Mouse (Mus musculus): ENCODE results near the gene Dhtkd1.
A peak's percentile ranks its signal among the peaks of the same experiment; 100 is the strongest.

Gene Dhtkd1

DNA sequence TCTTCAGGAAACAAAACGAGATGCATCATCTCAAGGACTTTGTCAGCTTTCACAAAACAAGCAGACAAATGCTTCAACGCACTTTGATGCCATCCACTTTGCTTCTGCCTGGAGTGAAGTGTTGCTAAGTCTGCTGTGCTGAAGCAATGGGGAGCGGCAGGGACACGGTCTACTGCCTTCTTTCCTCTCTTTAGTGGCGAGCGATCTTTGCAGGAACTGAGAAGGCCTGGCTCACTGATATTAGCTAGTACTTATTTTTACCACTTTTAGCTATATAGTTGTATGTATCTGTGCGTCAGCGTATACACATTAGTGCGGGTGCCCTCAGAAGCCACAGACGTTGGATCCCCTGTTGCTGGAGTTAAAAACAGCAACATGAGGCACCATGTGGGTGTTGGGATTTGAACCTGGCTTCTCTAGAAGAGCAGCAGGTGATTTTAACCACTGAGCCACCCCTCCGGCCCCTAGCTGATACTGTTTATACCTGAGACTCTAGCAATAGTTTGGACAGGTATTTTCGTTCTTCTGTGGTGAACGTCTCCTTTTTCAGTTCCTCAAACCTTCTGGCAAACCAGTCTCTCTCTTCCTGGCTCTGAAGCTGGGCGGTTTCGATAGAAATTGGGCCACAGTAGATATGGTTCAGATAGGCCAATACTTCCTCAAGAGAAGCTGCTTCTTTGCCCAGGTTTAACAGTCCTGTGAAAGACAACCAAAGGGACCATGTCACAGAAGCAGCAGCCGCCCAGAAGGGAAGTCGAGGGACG is 12.1 kb downstream of the Dhtkd1 start:
- no peak for DNase-seq (ENCODE audit: low read depth, low spot score)

DNA sequence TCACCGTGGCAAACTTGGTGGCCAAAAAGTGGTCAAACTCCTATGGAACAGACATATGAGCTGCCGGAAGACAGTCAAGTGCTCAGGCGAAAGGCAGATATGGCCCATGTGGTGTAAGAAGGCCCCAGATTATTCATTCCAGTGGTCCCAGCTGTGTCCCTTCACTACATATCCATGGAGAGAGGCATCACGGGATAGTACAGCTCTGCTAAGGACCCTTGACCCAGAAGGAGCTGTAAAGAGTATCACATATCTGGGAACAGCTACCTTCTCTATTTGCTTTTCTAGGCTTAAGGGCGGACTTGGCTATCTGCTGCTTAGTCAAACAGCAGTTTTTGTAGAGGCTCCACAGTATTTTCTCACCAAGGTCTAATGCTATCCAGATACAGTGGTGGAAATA is 12.8 kb downstream of the Dhtkd1 start:
- DNase-seq (ENCODE audit: low read depth, low spot score) = no peak

DNA sequence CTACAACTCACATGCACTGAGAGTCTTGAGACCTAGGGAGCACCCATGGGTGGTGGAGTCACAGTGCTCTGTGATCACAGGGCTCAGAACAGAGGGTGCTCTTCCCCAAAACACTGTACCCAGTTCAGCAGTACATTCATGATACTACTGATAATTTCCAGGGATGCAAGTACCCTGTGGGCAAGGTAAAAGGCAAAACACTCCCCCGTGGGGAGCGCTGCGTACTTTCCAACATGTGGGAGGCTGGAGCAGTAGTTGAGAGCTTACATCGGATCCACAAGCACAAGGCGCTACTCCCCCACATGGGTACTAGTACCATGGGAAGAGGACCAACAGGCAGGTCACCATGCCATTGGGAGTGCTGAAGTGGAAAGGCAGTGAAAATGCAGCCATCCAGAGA is 15.1 kb downstream of the Dhtkd1 start:
- no peak for DNase-seq (ENCODE audit: low read depth, low spot score)

GRCm38 (mm10) chr2:5923786-5924185 is 18.8 kb downstream of the Dhtkd1 start:
- no peak for DNase-seq (ENCODE audit: low read depth, low spot score)

GRCm38 (mm10) chr2:5922823-5923222 is 19.8 kb downstream of the Dhtkd1 start:
- no peak for DNase-seq (ENCODE audit: low read depth, low spot score)

DNA sequence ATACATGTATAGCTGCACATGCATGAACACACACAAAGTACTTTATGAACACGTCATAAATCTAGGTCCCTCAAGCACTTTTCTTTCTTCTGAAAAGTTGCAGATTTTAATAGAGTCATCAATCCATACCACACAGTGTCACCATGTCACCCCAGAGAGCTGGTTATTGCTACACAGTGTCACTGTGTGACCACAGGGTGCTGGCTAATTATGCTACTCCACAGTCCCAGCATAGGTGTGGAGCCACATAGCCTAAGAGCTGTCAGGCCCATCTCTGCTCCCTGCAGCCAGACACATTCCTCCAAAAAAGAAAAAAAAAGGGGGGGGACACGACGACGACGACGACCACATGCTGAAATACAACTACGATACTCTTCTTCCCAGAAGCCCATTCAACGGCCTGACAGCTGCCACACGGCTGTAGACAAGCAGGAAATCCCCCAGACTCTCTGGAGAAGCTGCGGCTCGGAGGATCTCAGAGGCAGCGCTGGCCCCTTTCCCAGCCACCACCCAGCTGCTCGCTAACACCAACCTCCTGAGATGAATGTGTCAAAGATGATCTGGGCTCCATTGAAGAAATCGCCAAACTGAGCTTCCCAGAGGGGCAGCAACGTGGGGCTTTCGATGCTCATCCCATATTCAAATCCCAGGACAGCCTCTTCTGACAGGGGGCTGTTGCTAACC is 31.2 kb downstream of the Dhtkd1 start:
- no peak for DNase-seq (ENCODE audit: low read depth, low spot score)

- peak; percentile 78 for DNase-seq (ENCODE audit: low read depth, low spot score)
Measured at GRCm38 (mm10) chr2:5906625-5907024, 36.0 kb downstream of the Dhtkd1 start.

DNA sequence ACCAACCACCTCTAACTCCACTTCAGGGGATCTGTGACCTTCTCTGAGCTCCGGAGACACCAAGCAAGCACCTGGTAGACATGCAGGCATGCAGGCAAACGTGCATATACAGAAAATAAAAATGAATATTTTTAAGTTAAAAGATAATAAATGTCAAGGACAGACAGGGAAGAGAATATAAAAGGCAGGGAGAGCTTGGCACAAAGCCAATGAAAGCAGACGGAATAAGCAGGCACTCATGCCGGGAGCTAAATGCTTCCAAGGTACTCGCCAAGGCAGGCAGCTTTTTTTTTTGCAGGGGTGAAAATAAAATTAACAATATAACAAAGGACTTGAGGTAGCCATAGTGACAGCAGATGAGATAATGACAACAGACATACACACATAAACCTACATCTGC is 36.5 kb downstream of the Dhtkd1 start:
- no peak for DNase-seq (ENCODE audit: low read depth, low spot score)

DNA sequence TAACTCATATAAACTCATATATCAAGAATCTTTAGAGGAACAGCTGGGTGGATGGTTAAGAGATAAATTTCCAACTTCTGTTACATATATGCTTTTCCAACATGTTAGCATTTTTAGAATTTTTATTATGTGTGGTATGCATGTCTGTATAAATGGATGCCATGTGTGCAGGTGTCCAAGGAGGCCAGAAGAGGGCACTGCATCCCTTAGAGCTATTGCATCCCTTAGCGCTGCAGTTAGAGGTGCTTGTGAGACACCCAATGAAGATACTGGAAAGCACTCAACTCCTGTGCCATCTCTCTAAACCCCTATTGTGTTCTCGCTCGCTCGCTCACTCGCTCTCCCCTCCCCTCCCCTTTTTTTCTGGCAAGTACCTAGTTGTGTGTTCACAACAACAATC is 42.4 kb downstream of the Dhtkd1 start:
- peak; percentile 50 for DNase-seq (ENCODE audit: low read depth, low spot score)

GRCm38 (mm10) chr2:5894843-5895570 is 47.6 kb downstream of the Dhtkd1 start, which contains the start of gene Sec61a2:
Gene Sec61a2, minus strand, starts transcription at chr2:5895432.
- DNase-seq (ENCODE audit: low read depth, low spot score) = peak; percentile 97

DNA sequence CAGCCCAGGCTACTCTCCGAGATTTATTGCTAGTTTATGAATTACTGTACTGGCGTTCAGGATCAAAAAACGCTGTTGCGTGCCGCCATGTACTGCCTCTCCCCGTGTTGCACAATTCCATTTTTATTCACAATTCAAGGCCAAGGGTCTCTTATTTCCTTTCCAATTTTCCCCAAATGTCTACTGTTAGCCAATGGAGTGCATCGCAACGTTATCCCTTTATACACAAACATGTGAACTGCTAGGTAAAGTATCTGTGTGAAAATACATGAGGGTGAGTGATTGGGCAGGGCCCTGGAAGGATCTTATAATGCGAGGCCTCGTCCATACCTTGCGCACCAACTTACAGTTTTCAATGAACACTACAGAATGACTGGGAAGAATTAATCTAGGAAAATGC is 48.3 kb downstream of the Dhtkd1 start:
- no peak for DNase-seq (ENCODE audit: low read depth, low spot score)

GRCm38 (mm10) chr2:5889412-5889811 is 53.2 kb downstream of the Dhtkd1 start:
- no peak for DNase-seq (ENCODE audit: low read depth, low spot score)

DNA sequence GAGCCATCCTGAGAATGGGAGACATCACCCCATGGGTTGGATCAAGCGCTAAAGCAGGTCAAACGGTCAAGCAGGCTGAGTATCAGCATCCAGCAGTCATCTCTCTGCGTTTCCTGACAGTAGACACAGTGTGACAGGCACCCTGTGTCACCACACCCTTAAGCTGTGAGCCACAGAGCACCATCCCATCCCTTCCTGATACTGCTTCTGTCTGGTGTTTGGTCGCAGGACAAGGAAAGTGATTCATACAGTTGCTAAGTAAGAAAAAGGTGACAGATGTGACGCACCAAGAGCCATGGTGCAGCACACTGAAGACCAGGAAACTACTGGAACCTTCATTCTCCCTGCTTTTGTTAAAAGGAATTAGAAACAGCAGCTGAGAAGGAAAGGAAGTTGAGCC is 53.7 kb downstream of the Dhtkd1 start:
- DNase-seq (ENCODE audit: low read depth, low spot score) = no peak

- no peak for DNase-seq (ENCODE audit: low read depth, low spot score)
Measured at GRCm38 (mm10) chr2:5877446-5877845, 65.1 kb downstream of the Dhtkd1 start.

DNA sequence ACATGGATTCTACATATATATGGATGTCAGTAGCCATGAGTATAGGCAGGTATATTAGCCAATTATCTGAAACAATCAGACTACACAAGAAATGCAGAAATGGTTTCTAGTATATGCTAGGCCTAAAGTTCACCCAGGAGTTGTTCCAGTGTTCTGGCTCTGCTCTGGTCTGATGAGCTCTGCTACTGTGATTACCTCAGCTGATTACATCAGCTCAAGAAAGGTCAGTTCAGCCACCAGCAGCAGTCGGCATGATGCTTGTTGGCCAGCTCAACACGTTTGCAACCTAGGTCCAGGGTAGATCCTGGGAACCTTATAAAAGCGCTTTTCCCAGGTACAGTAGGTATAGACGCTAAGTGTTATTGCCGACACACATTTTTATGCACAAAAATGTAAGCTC is 72.8 kb downstream of the Dhtkd1 start:
- no peak for DNase-seq (ENCODE audit: low read depth, low spot score)

DNA sequence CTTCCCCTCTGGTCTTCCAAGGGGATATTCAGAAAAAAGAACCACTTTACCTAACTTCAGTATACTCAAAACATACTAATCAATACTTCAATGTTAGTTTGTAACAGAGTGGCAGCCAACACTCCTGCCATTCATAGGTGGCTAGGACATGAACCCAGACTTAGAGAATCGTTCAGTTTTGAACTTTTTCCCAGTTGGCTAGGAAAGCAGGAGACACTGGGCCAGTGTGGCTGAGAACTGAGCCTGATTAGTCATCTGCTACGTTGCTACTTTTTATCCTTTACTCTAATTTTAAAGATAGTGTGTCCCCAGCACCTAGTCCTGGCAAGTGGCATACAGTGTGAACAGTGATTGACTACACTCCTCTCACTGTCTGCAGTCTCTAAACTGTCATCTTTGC is 74.9 kb downstream of the Dhtkd1 start:
- no peak for DNase-seq (ENCODE audit: low read depth, low spot score)

DNA sequence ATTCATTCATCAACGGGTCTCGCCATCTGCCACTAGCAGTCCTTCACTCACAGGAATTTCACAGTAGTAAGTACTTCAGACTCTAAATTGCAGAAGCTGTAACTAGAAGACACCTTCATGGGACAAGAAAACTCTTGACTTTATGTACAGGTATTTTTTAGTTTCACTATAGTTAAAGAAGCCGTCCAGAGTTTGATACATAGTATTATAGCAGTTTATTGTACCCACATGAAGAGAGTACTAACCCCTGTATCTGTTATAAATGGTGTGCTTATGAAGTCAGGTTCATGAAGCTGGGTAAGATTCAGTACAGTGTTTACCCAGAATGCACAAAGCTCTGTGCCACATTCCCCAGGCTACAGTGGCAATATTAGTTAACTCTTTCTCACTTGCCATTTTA is 79.8 kb downstream of the Dhtkd1 start, which contains the start of gene Gm13199:
Gene Gm13199 (minus strand): TSS at position 101 of the 400 bp plus-strand sequence.
- DNase-seq (ENCODE audit: low read depth, low spot score) = no peak

DNA sequence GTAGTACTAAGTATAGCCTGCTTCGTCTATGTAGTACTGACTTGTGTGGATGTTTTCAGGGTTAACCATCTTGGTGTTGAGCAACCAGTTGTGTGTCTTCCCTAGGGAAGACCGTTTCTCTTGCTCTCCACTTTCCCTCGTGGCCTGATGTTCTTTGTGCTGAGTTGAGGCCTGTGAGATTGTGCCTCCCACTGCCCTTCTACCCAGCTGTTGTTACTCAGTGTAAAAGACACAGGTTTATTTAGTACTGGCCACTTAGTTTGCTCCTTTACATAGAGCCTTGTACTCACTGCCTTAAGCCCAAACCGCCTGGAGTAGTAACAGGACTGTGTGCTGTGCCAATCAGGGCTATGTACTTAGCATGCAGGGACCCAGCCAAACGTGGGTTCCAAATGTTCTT is 90.7 kb downstream of the Dhtkd1 start:
- DNase-seq (ENCODE audit: low read depth, low spot score) = no peak

DNA sequence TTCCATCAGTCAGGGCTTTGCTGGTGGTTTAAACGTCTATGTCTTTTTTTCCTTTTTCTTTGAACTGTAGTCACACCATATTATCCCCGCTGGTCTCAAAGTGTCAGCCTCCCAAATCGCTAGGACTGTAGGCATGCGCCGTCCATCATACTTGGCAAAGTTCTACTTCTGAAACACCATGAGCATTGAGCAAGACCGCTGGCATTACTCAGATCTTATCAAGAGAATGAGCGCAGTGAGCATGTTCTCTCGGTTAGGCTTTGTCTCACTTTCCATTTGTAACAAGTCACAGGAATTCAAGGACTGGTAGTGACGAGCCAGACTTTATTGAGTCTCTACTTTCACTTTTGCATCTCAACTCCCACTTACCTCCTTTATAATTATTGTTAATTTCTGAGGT is 91.5 kb downstream of the Dhtkd1 start:
- DNase-seq (ENCODE audit: low read depth, low spot score) = no peak
